Mouse (Mus musculus) frontal cortex, postnatal 25 days (tissue): ENCODE results near the gene Cmbl.
"Not testable (repeated sequence)": the region's sequence is repeated elsewhere in the genome, so short reads cannot be mapped to it uniquely, and the experiment has no call there.

Experiments
- DNase-seq, 2 experiments: peaks; one replicate each; pipeline ENCODE4 v3.0.0; 2022; ENCODE audit warnings: low spot score in 2 of 2

Cmbl gene

GRCm38 (mm10) chr15:31542013-31542958 is 22.9 kb upstream of the Cmbl start:
- DNase-seq: no peak

GRCm38 (mm10) chr15:31543246-31543645 is 21.9 kb upstream of the Cmbl start:
- DNase-seq: no peak

- no peak for DNase-seq
Observed at GRCm38 (mm10) chr15:31545058-31545457, 20.1 kb upstream of the Cmbl start.

GRCm38 (mm10) chr15:31546291-31546690 is 18.9 kb upstream of the Cmbl start:
- DNase-seq: no peak

- DNase-seq: no peak
Observed at GRCm38 (mm10) chr15:31547421-31547820, 17.8 kb upstream of the Cmbl start.

- no peak for DNase-seq
Observed at GRCm38 (mm10) chr15:31550381-31550780, 14.8 kb upstream of the Cmbl start.

GRCm38 (mm10) chr15:31554855-31555254 is 10.3 kb upstream of the Cmbl start:
- no peak for DNase-seq

- no peak for DNase-seq
Observed at GRCm38 (mm10) chr15:31561390-31561789, 3.8 kb upstream of the Cmbl start.

- DNase-seq: no peak
Observed at GRCm38 (mm10) chr15:31561976-31562375, 3.2 kb upstream of the Cmbl start.

GRCm38 (mm10) chr15:31562847-31563246 is 2.3 kb upstream of the Cmbl start:
- no peak for DNase-seq

- DNase-seq: no peak
Observed at GRCm38 (mm10) chr15:31563577-31564546, 1.3 kb upstream of the Cmbl start.

GRCm38 (mm10) chr15:31565786-31566185 is 597 bp downstream of the Cmbl start:
- DNase-seq: no peak

- no peak for DNase-seq
Observed at GRCm38 (mm10) chr15:31567431-31567830, 2.2 kb downstream of the Cmbl start.

GRCm38 (mm10) chr15:31568581-31568996 is 3.4 kb downstream of the Cmbl start:
- DNase-seq: no peak

GRCm38 (mm10) chr15:31569325-31570022 is 4.3 kb downstream of the Cmbl start:
- no peak for DNase-seq

- no peak for DNase-seq
Observed at GRCm38 (mm10) chr15:31570959-31571358, 5.8 kb downstream of the Cmbl start.

GRCm38 (mm10) chr15:31571906-31572722 is 6.9 kb downstream of the Cmbl start:
- no peak for DNase-seq

- no peak for DNase-seq
Observed at GRCm38 (mm10) chr15:31573287-31573686, 8.1 kb downstream of the Cmbl start.

- no peak for DNase-seq
Observed at GRCm38 (mm10) chr15:31573692-31574091, 8.5 kb downstream of the Cmbl start.

- DNase-seq: no peak
Observed at GRCm38 (mm10) chr15:31576076-31576475, 10.9 kb downstream of the Cmbl start.

GRCm38 (mm10) chr15:31581086-31581485 is 15.9 kb downstream of the Cmbl start:
- not testable (repeated sequence) for DNase-seq
